Mouse (Mus musculus) ES-CJ7 (cell line): Measurements from ENCODE around the gene Zc3h7b.

ENCODE experiments used
- DNase-seq: peaks from one replicate; pipeline ENCODE4 v3.0.0; 2011; ENCODE audit warnings: low read depth, low spot score

Gene Zc3h7b

GRCm38 (mm10) chr15:81842275-81842674 is 97.4 kb downstream of the Zc3h7b start:
- no peak for DNase-seq

- DNase-seq, result no peak
Measured at GRCm38 (mm10) chr15:81845033-81845625, 100.3 kb downstream of the Zc3h7b start.

GRCm38 (mm10) chr15:81845724-81846123 is 100.9 kb downstream of the Zc3h7b start:
- peak; percentile 37 for DNase-seq
